ENCODE assay signal across 23 mouse cellular contexts in genomic region chr8:61436147-61436546, GRCm38 (mm10). TPM values are rescaled to one million over a fixed set of nuclear protein-coding genes. Genes with fewer than 3 reads are reported as not detected.
DNase-seq lines count a peak whose midpoint lies in the region; ATAC-seq lines count a peak whose summit lies in the region.
"Had no signal": no experiment of that assay in that cellular context is flagged by ENCODE, and none has a peak within 500 bp of the region (broad histone marks: within the 10 kb centered on the region; RNA-seq: fewer than 3 reads in every experiment).

No protein-coding gene starts in this region.

- peaks cover 12% of the 10 kb centered on the region for H3K4me1 ChIP-seq in hindbrain, embryonic 12.5 days
- 0 out of 2 replicates have a peak, but pooled peaks cover 8% of the 10 kb centered on the region for H3K4me1 ChIP-seq in hindbrain, embryonic 14.5 days (replicated peaks; ENCODE audit: control insufficient read depth, insufficient read depth, low read length)
- H3K4me1 ChIP-seq in midbrain, embryonic 11.5 days (ENCODE audit: control insufficient read depth, insufficient read depth, low read length), result peaks cover 11% of the 10 kb centered on the region
- peaks cover 19% of the 10 kb centered on the region for H3K4me1 ChIP-seq in midbrain, embryonic 10.5 days
- H3K4me1 ChIP-seq in midbrain, embryonic 13.5 days (replicated peaks), result peaks cover 15% of the 10 kb centered on the region
- H3K4me1 ChIP-seq: embryonic facial prominence, embryonic 13.5 days; liver, embryonic 12.5 days; neural tube, embryonic 12.5 days had no signal

- DNase-seq in hindbrain, embryonic 14.5 days (ENCODE audit: low spot score), result no peak
- no peak for DNase-seq in midbrain, embryonic 11.5 days (ENCODE audit: low spot score, missing footprints)
- DNase-seq in midbrain, embryonic 10.5 days (ENCODE audit: low spot score), result no peak
- DNase-seq in frontal cortex, postnatal 10 days (ENCODE audit: low spot score in 2 of 2), result no peak
- DNase-seq in natural killer cell, adult 2 months (ENCODE audit: low spot score in 2 of 2), result no peak
- DNase-seq: adrenal gland, postnatal 25 days; cerebellum, adult 11-12 months; cerebellum, adult 9-11 months; forebrain, postnatal 0 days; gastrocnemius, postnatal 10 days; heart, postnatal 14 days; kidney, postnatal 4 days; layer of hippocampus, postnatal 36 days; left cerebral cortex, postnatal 4 days; liver, postnatal 0 days; thymus, postnatal 4 days had no signal

- 52% methylated on average over 3 of the region's 3 CpGs for WGBS in hindbrain, embryonic 12.5 days
- 31% methylated on average over 3 of the region's 3 CpGs for WGBS in hindbrain, embryonic 14.5 days
- WGBS in midbrain, embryonic 11.5 days, result 40% methylated on average over 3 of the region's 3 CpGs
- 49% methylated on average over 3 of the region's 3 CpGs for WGBS in midbrain, embryonic 10.5 days
- 30% methylated on average over 3 of the region's 3 CpGs for WGBS in midbrain, embryonic 13.5 days

- no peaks in the 10 kb centered on the region for H3K27me3 ChIP-seq in hindbrain, embryonic 12.5 days
- H3K27me3 ChIP-seq in hindbrain, embryonic 14.5 days (ENCODE audit: control insufficient read depth, insufficient read depth, low read length), result no peaks in the 10 kb centered on the region
- no peaks in the 10 kb centered on the region for H3K27me3 ChIP-seq in midbrain, embryonic 11.5 days (ENCODE audit: control insufficient read depth, insufficient read depth, low read length)
- no peaks in the 10 kb centered on the region for H3K27me3 ChIP-seq in midbrain, embryonic 10.5 days (ENCODE audit: low read depth, poor library complexity, severe bottlenecking)
- H3K27me3 ChIP-seq in midbrain, embryonic 13.5 days, result no peaks in the 10 kb centered on the region
- H3K27me3 ChIP-seq: embryonic facial prominence, embryonic 13.5 days; liver, embryonic 12.5 days; neural tube, embryonic 12.5 days had no signal

- peak; percentile 75 for ATAC-seq in hindbrain, embryonic 12.5 days (ENCODE audit: low FRiP score)
- no peak for ATAC-seq in hindbrain, embryonic 14.5 days (ENCODE audit: low FRiP score)
- ATAC-seq in midbrain, embryonic 11.5 days (ENCODE audit: low FRiP score), result peak; percentile 64; the same call in 1 of the 2 replicates
- peak; percentile 75; the same call in 1 of the 2 replicates for ATAC-seq in midbrain, embryonic 13.5 days
- ATAC-seq: forebrain, postnatal 0 days; liver, embryonic 12.5 days; liver, postnatal 0 days had no signal

- no peaks in the 10 kb centered on the region for H3K36me3 ChIP-seq in hindbrain, embryonic 12.5 days
- no peaks in the 10 kb centered on the region for H3K36me3 ChIP-seq in hindbrain, embryonic 14.5 days (replicated peaks; ENCODE audit: control insufficient read depth, insufficient read depth)
- no peaks in the 10 kb centered on the region for H3K36me3 ChIP-seq in midbrain, embryonic 11.5 days (ENCODE audit: control insufficient read depth, insufficient read depth, low read length)
- H3K36me3 ChIP-seq in midbrain, embryonic 10.5 days, result no peaks in the 10 kb centered on the region
- no peaks in the 10 kb centered on the region for H3K36me3 ChIP-seq in midbrain, embryonic 13.5 days
- H3K36me3 ChIP-seq: embryonic facial prominence, embryonic 13.5 days; forebrain, embryonic 10.5 days; liver, embryonic 12.5 days; neural tube, embryonic 12.5 days had no signal

- H3K9me3 ChIP-seq in hindbrain, embryonic 12.5 days (replicated peaks), result 0 out of 2 replicates have a peak, but pooled peaks cover 7% of the 10 kb centered on the region
- H3K9me3 ChIP-seq in hindbrain, embryonic 14.5 days (ENCODE audit: control insufficient read depth, low read length), result 0 out of 2 replicates have a peak, but pooled peaks cover 3% of the 10 kb centered on the region
- H3K9me3 ChIP-seq in midbrain, embryonic 11.5 days (ENCODE audit: control insufficient read depth, low read length), result peaks cover 8% of the 10 kb centered on the region; the same call in 1 of the 2 replicates
- H3K9me3 ChIP-seq in midbrain, embryonic 10.5 days (replicated peaks), result peaks cover 19% of the 10 kb centered on the region
- no peaks in the 10 kb centered on the region for H3K9me3 ChIP-seq in midbrain, embryonic 13.5 days

- no peak overlapping the region for H3K9ac ChIP-seq in hindbrain, embryonic 12.5 days
- H3K9ac ChIP-seq in hindbrain, embryonic 14.5 days, result no peak overlapping the region
- no peak overlapping the region for H3K9ac ChIP-seq in midbrain, embryonic 11.5 days (ENCODE audit: low read length)
- H3K9ac ChIP-seq in midbrain, embryonic 13.5 days (replicated peaks), result no peak overlapping the region
- H3K9ac ChIP-seq: embryonic facial prominence, embryonic 13.5 days; forebrain, postnatal 0 days; liver, embryonic 12.5 days; liver, postnatal 0 days; neural tube, embryonic 12.5 days had no signal

- no peak overlapping the region for H3K4me3 ChIP-seq in hindbrain, embryonic 12.5 days
- no peak overlapping the region for H3K4me3 ChIP-seq in hindbrain, embryonic 14.5 days (replicated peaks; ENCODE audit: low read length)
- no peak overlapping the region for H3K4me3 ChIP-seq in midbrain, embryonic 11.5 days (ENCODE audit: low read depth, low read length)
- no peak overlapping the region for H3K4me3 ChIP-seq in midbrain, embryonic 10.5 days
- no peak overlapping the region for H3K4me3 ChIP-seq in midbrain, embryonic 13.5 days (replicated peaks)
- H3K4me3 ChIP-seq: embryonic facial prominence, embryonic 13.5 days; forebrain, embryonic 10.5 days; liver, embryonic 12.5 days; neural tube, embryonic 12.5 days had no signal

- H3K4me2 ChIP-seq in hindbrain, embryonic 12.5 days (replicated peaks), result no peak overlapping the region
- H3K4me2 ChIP-seq in hindbrain, embryonic 14.5 days (replicated peaks), result no peak overlapping the region
- no peak overlapping the region for H3K4me2 ChIP-seq in midbrain, embryonic 11.5 days
- H3K4me2 ChIP-seq in midbrain, embryonic 13.5 days (replicated peaks), result no peak overlapping the region
- H3K4me2 ChIP-seq: embryonic facial prominence, embryonic 13.5 days; liver, embryonic 12.5 days; neural tube, embryonic 12.5 days had no signal

- peak overlapping the region; percentile 60 for H3K27ac ChIP-seq in hindbrain, embryonic 12.5 days
- H3K27ac ChIP-seq in hindbrain, embryonic 14.5 days, result no peak overlapping the region
- no peak overlapping the region for H3K27ac ChIP-seq in midbrain, embryonic 11.5 days (ENCODE audit: low read depth, low read length)
- H3K27ac ChIP-seq in midbrain, embryonic 10.5 days (replicated peaks), result no peak overlapping the region
- H3K27ac ChIP-seq in midbrain, embryonic 13.5 days, result no peak overlapping the region; the same call in none of the 2 replicates
- H3K27ac ChIP-seq: embryonic facial prominence, embryonic 13.5 days; forebrain, embryonic 10.5 days; liver, embryonic 12.5 days; macrophage; neural tube, embryonic 12.5 days had no signal

RNA-seq across cellular contexts. Expression of gene Cbr4, which starts 51.4 kb away (rescaled TPM):
- polyA plus RNA-seq in hindbrain, embryonic 12.5 days (2016; fragmentation: Nextera tagmentation; extraction: Ambion mirVana), result 23.5 and 27.7 TPM in 2 replicates
- 16.0 and 22.4 TPM in 2 replicates for polyA plus RNA-seq in hindbrain, embryonic 14.5 days (2014; fragmentation: Nextera tagmentation; extraction: Ambion mirVana)
- 27.0 and 27.1 TPM in 2 replicates for polyA plus RNA-seq in midbrain, embryonic 11.5 days (2014; fragmentation: Nextera tagmentation; extraction: Ambion mirVana)
- polyA plus RNA-seq in midbrain, embryonic 10.5 days (2016; fragmentation: Nextera tagmentation; extraction: Ambion mirVana), result 28.1 and 30.0 TPM in 2 replicates
- polyA plus RNA-seq in midbrain, embryonic 13.5 days (2015; fragmentation: Nextera tagmentation; extraction: Ambion mirVana), result 21.4 and 25.0 TPM in 2 replicates
